Mouse (Mus musculus) liver, embryonic 14.5 days (tissue): ENCODE results near the gene Prdm9.

Experiments used
- CTCF ChIP-seq: IDR thresholded peaks from 2 replicates; pipeline ENCODE4 v1.5.1; 2016; ENCODE audit warnings: antibody characterized with exemption, low read depth, control low read depth
- EP300 ChIP-seq: IDR thresholded peaks from 2 replicates; pipeline ENCODE4 v1.6.1; 2016; ENCODE audit warnings: antibody characterized with exemption, low read depth

- TF ChIP-seq CTCF (peak; percentile 9; the same call in 1 of the 2 replicates), EP300 (no peak)
These were observed 66.0 kb downstream of the Prdm9 start for GRCm38 (mm10) chr17:15497882-15498752.
